7 mouse cellular contexts compared by ENCODE assay signal in the genomic region with DNA sequence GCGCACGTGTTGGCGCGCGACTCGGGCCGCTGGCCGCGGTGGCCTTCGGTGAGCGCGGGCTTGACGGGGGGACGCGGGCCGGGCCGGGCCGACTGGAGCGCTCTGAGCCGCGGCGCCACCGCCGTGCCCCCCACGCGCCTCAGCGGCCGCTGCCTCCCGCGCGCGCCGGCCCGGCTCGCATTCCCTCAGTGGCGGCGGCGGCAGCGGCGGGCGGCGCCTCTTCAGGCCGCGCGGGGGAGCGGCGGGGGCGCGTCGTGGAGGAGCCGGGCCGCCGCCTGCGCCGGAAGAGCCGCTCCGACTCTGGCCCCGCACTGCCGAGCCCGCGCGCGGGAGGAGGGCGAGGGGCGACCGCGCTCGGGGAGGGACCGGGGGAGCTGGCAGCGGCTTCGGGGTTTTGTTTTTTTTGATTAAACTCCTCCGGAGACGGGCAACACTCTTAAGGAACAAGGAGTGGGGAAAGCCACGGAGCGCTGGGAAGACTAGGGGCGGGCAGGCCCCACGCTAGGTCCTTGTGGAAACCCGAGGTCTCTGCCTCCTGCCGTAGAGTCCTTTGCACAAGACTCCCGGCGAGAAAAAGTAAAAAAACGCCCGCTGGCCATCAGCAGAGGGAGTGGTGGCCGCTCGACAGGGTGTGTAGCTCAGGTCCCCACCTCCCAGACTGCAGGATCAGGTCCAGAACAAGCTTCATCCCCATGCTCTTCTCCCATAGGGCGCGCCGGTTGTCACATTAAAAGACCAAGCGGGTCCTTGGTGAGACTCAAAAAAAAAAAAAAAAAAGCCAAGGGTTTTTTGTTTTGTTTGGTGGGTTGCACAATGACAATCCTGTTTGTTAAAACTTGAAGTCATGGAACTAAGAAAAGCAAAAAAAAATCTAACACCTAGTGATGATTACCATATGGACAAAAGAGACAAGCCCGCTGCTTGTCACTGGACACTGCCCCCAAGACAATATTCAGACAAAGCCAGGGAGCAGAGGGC. TPM values are rescaled to one million over a fixed set of nuclear protein-coding genes. Genes with fewer than 3 reads are reported as not detected.
DNase-seq lines count a peak whose midpoint lies in the region; ATAC-seq and TF ChIP-seq lines count a peak whose summit lies in the region.

Gene Pitpnm2, minus strand, starts transcription at position 147 of the 978 bp plus-strand sequence.

- H3K4me2 ChIP-seq in embryonic facial prominence, embryonic 11.5 days (ENCODE audit: low read depth, low read length), result peak within 1 kb of the TSS; percentile 92
- peak within 1 kb of the TSS; percentile 90 for H3K4me2 ChIP-seq in heart, embryonic 12.5 days
- peak within 1 kb of the TSS; percentile 85 for H3K4me2 ChIP-seq in lung, postnatal 0 days (replicated peaks; ENCODE audit: low read depth, low read length)

- WGBS in embryonic facial prominence, embryonic 11.5 days, result under 1% methylated on average over 47 of the region's 90 CpGs
- 2% methylated on average over 83 of the region's 90 CpGs for WGBS in heart, embryonic 12.5 days
- WGBS in lung, postnatal 0 days, result 1% methylated on average over 47 of the region's 90 CpGs

- in situ Hi-C loops in ES-E14 (cut with MboI; ENCODE audit: low sequenced_read_pairs in 2 of 2, unreplicated experiment in 2 of 2), result no loop called here

- H3K36me3 ChIP-seq in ES-E14 (ENCODE audit: control insufficient read depth, insufficient read depth, low read length, poor library complexity, severe bottlenecking), result no peaks in the 10 kb centered on the region
- no peaks in the 10 kb centered on the region for H3K36me3 ChIP-seq in embryonic facial prominence, embryonic 11.5 days (replicated peaks; ENCODE audit: control insufficient read depth, insufficient read depth, low read depth, low read length)
- H3K36me3 ChIP-seq in heart, embryonic 12.5 days, result peaks cover 18% of the 10 kb centered on the region
- H3K36me3 ChIP-seq in lung, postnatal 0 days (ENCODE audit: insufficient read depth, low read length), result peaks cover under 1% of the 10 kb centered on the region; the same call in 1 of the 2 replicates

- no peak within 1 kb of the TSS; the same call in 1 of the 2 replicates for H3K27ac ChIP-seq in ES-E14 (ENCODE audit: insufficient read depth, low read depth, low read length, poor library complexity, severe bottlenecking)
- peak within 1 kb of the TSS; percentile 48 for H3K27ac ChIP-seq in embryonic facial prominence, embryonic 11.5 days (replicated peaks; ENCODE audit: low read depth, low read length)
- H3K27ac ChIP-seq in heart, embryonic 12.5 days (ENCODE audit: poor library complexity, severe bottlenecking), result peak within 1 kb of the TSS; percentile 92
- H3K27ac ChIP-seq in lung, postnatal 0 days (ENCODE audit: low read length), result peak within 1 kb of the TSS; percentile 92

- peak; percentile 24 for TF ChIP-seq CTCF in lung, postnatal 0 days (IDR thresholded peaks at IDR 0.05)

- peaks cover 0 to 17% of the 10 kb centered on the region in 2 experiments; a peak in 2 of 4 replicates for H3K4me1 ChIP-seq in ES-E14 (ENCODE audit: control insufficient read depth in 2 of 2, insufficient read depth in 2 of 2, low read length in 2 of 2, poor library complexity in 1 of 2)
- H3K4me1 ChIP-seq in embryonic facial prominence, embryonic 11.5 days (ENCODE audit: control insufficient read depth, insufficient read depth, low read length), result no peaks in the 10 kb centered on the region
- peaks cover 33% of the 10 kb centered on the region for H3K4me1 ChIP-seq in heart, embryonic 12.5 days (replicated peaks)
- peaks cover 8% of the 10 kb centered on the region; the same call in 1 of the 2 replicates for H3K4me1 ChIP-seq in lung, postnatal 0 days (ENCODE audit: insufficient read depth, low read depth, low read length)

- no peaks in the 10 kb centered on the region for H3K9me3 ChIP-seq in ES-E14 (ENCODE audit: control insufficient read depth, insufficient read depth, low read depth, low read length)
- no peaks in the 10 kb centered on the region for H3K9me3 ChIP-seq in embryonic facial prominence, embryonic 11.5 days (replicated peaks; ENCODE audit: control insufficient read depth, low read length)
- no peaks in the 10 kb centered on the region for H3K9me3 ChIP-seq in heart, embryonic 12.5 days (replicated peaks)
- no peaks in the 10 kb centered on the region for H3K9me3 ChIP-seq in lung, postnatal 0 days (ENCODE audit: low read length)

- DNase-seq in ES-E14 (ENCODE audit: low read depth, low spot score), result no peak
- DNase-seq in adrenal gland, adult 18-20 months (ENCODE audit: low spot score in 2 of 2), result peak; percentile 50 to 63
- peak; percentile 74 for DNase-seq in embryonic facial prominence, embryonic 11.5 days (ENCODE audit: low spot score)
- DNase-seq in kidney, postnatal 36 days, result peak; percentile 39 to 78
- DNase-seq in lung, postnatal 0 days (ENCODE audit: low spot score), result peak; percentile 84
- peak; percentile 69 for DNase-seq in retina, embryonic 14.5 days (ENCODE audit: low spot score)

- no peak for TF ChIP-seq EP300 in lung, postnatal 0 days (IDR thresholded peaks at IDR 0.05)

- peak; percentile 54; the same call in 1 of the 2 replicates for ATAC-seq in embryonic facial prominence, embryonic 11.5 days (replicated peaks; ENCODE audit: insufficient number of reproducible peaks, low FRiP score, low TSS enrichment, low read depth)
- ATAC-seq in heart, embryonic 12.5 days (ENCODE audit: insufficient number of reproducible peaks, low FRiP score), result peak; percentile 69
- ATAC-seq in lung, postnatal 0 days, result peak; percentile 83

- H3K27me3 ChIP-seq in embryonic facial prominence, embryonic 11.5 days (ENCODE audit: control insufficient read depth, insufficient read depth, low read length), result no peaks in the 10 kb centered on the region
- no peaks in the 10 kb centered on the region for H3K27me3 ChIP-seq in heart, embryonic 12.5 days (replicated peaks)
- H3K27me3 ChIP-seq in lung, postnatal 0 days (replicated peaks; ENCODE audit: insufficient read depth, low read length), result no peaks in the 10 kb centered on the region

- peak within 1 kb of the TSS; percentile 81 for H3K9ac ChIP-seq in ES-E14 (ENCODE audit: insufficient read depth, low read depth, low read length, poor library complexity, severe bottlenecking)
- peak within 1 kb of the TSS; percentile 88 for H3K9ac ChIP-seq in embryonic facial prominence, embryonic 11.5 days (replicated peaks; ENCODE audit: low read length)
- peak within 1 kb of the TSS; percentile 84 for H3K9ac ChIP-seq in heart, embryonic 12.5 days
- H3K9ac ChIP-seq in lung, postnatal 0 days (replicated peaks; ENCODE audit: low read depth), result peak within 1 kb of the TSS; percentile 64

- peak within 1 kb of the TSS; percentile 87 to 96 for H3K4me3 ChIP-seq in ES-E14 (ENCODE audit: insufficient read depth in 1 of 2, low read depth in 1 of 2, low read length in 2 of 2, poor library complexity in 1 of 2, severe bottlenecking in 1 of 2)
- H3K4me3 ChIP-seq in embryonic facial prominence, embryonic 11.5 days (ENCODE audit: low read depth, low read length), result peak within 1 kb of the TSS; percentile 66
- H3K4me3 ChIP-seq in heart, embryonic 12.5 days, result peak within 1 kb of the TSS; percentile 81
- H3K4me3 ChIP-seq in lung, postnatal 0 days (ENCODE audit: low read depth, low read length), result peak within 1 kb of the TSS; percentile 70

TF ChIP-seq in ES-E14, 5 proteins besides CTCF, POLR2A, EP300 and RAD21:
- TF ChIP-seq ZNF384 (IDR thresholded peaks at IDR 0.05; ENCODE audit: low read depth, low read length) (peak; percentile 80), MAFK (IDR thresholded peaks at IDR 0.05; ENCODE audit: insufficient read depth, low read depth, low read length) (no peak)

RNA-seq across cellular contexts. Expression of gene Pitpnm2, which starts in this region (rescaled TPM):
- total RNA-seq in ES-E14 (2012; rRNA removed), result 6.6 and 7.2 TPM in 2 replicates
- total RNA-seq in adrenal gland, adult 18-20 months (2021), result 10 to 100 TPM; 36.4 to 61.1 TPM
- 3.4 and 3.5 TPM in 2 replicates for polyA plus RNA-seq in embryonic facial prominence, embryonic 11.5 days (2014; fragmentation: Nextera tagmentation; extraction: Ambion mirVana)
- 7.5 and 7.8 TPM in 2 replicates for polyA plus RNA-seq in heart, embryonic 12.5 days (2016; fragmentation: Nextera tagmentation; extraction: Ambion mirVana)
- polyA plus RNA-seq in lung, postnatal 0 days (2015; fragmentation: Nextera tagmentation; extraction: Ambion mirVana), result 9.2 and 10.5 TPM in 2 replicates
